Mouse (Mus musculus) intestine, embryonic 16.5 days (tissue): Measurements from ENCODE around the gene Sema4b. TPM values are rescaled to one million over a fixed set of nuclear protein-coding genes. Genes with fewer than 3 reads are reported as not detected.

Experiments used
- ATAC-seq: fragments of 200-750 bp; cut with Nextera tagmentation; 2 replicates; pipeline ENCODE4 v1.8.0; 2017; ENCODE audit warnings: moderate TSS enrichment, moderate library complexity
- H3K27ac ChIP-seq: fragments of 300-500 bp; sonication (generic); 2 replicates; pipeline ENCODE4 v1.5.1; 2014; ENCODE audit warnings: mild to moderate bottlenecking, low read length
- H3K27me3 ChIP-seq: fragments of 300-500 bp; sonication (generic); replicated peaks from 2 replicates; pipeline ENCODE4 v1.6.1; 2014; ENCODE audit warnings: low read length, control low read depth, mixed read lengths; ENCODE audit not compliant: control insufficient read depth, insufficient read depth
- H3K36me3 ChIP-seq: fragments of 300-500 bp; sonication (generic); 2 replicates; pipeline ENCODE4 v1.6.1; 2014; ENCODE audit warnings: low read length, control low read depth; ENCODE audit not compliant: control insufficient read depth, insufficient read depth
- H3K4me1 ChIP-seq: fragments of 300-500 bp; sonication (generic); 2 replicates; pipeline ENCODE4 v1.6.1; 2014; ENCODE audit warnings: low read length, control low read depth, mixed read lengths; ENCODE audit not compliant: control insufficient read depth, insufficient read depth
- H3K4me2 ChIP-seq: fragments of 300-500 bp; sonication (generic); 2 replicates; pipeline ENCODE4 v1.6.1; 2014; ENCODE audit warnings: low read depth, low read length, control low read depth
- H3K4me3 ChIP-seq: fragments of 300-500 bp; sonication (generic); 2 replicates; pipeline ENCODE4 v1.5.1; 2014; ENCODE audit warnings: mild to moderate bottlenecking, low read length
- H3K9ac ChIP-seq: fragments of 300-500 bp; sonication (generic); 2 replicates; pipeline ENCODE4 v1.6.1; 2014; ENCODE audit warnings: low read depth, low read length
- H3K9me3 ChIP-seq: fragments of 300-500 bp; sonication (generic); 2 replicates; pipeline ENCODE4 v1.6.1; 2016; ENCODE audit warnings: low read length, control low read depth; ENCODE audit not compliant: control insufficient read depth
- WGBS: fragments of 180-500 bp; shearing (Covaris S2); extraction: QIAGEN DNeasy Blood & Tissue Kit; methylation state at CpG from one replicate; pipeline ENCODE4 v1.1.7; 2014; 5-methylcytosine and 5-hydroxymethylcytosine counted together
- polyA plus RNA-seq: library from polyadenylated mRNA; unstranded; fragments of >200 nt; fragmentation: Nextera tagmentation; extraction: Ambion mirVana; gene quantifications from 2 replicates; pipeline ENCODE4 v1.2.1, GENCODE M21; 2015

Sema4b gene
- 14.9 and 16.3 TPM in 2 replicates for polyA plus RNA-seq

GRCm38 (mm10) chr7:80186531-80187296 lies at the start of gene Sema4b:
Gene Sema4b, plus strand, starts transcription at chr7:80186841.
- no peaks in the 10 kb centered on the region for H3K9me3 ChIP-seq
- WGBS, result under 1% methylated on average over 51 of the region's 51 CpGs
- ATAC-seq, result peak; percentile 86
- peak within 1 kb of the TSS; percentile 80 for H3K4me2 ChIP-seq
- H3K36me3 ChIP-seq, result no peaks in the 10 kb centered on the region
- H3K4me1 ChIP-seq, result peaks cover 45% of the 10 kb centered on the region
- H3K9ac ChIP-seq, result peak within 1 kb of the TSS; percentile 77
- peak within 1 kb of the TSS; percentile 70 for H3K4me3 ChIP-seq
- peak within 1 kb of the TSS; percentile 75 for H3K27ac ChIP-seq
- no peaks in the 10 kb centered on the region for H3K27me3 ChIP-seq

GRCm38 (mm10) chr7:80138375-80138774 lies 48.3 kb upstream of the Sema4b start:
- Histone ChIP-seq H3K27ac (no peak overlapping the region), H3K9ac (no peak overlapping the region), H3K27me3 (no peaks in the 10 kb centered on the region), H3K9me3 (peaks cover 6% of the 10 kb centered on the region; the same call in 1 of the 2 replicates), H3K4me2 (no peak overlapping the region), H3K36me3 (no peaks in the 10 kb centered on the region), H3K4me1 (peaks cover 12% of the 10 kb centered on the region), H3K4me3 (no peak overlapping the region)
- ATAC-seq, result no peak
- 85% methylated on average over 1 of the region's 1 CpGs for WGBS

GRCm38 (mm10) chr7:80140815-80141214 lies 45.8 kb upstream of the Sema4b start:
- Histone ChIP-seq H3K4me2 (no peak overlapping the region), H3K9ac (no peak overlapping the region), H3K4me1 (peaks cover 8% of the 10 kb centered on the region; the same call in 1 of the 2 replicates)

GRCm38 (mm10) chr7:80143331-80144273 lies 43.0 kb upstream of the Sema4b start:
- Histone ChIP-seq H3K4me1 (peaks cover 8% of the 10 kb centered on the region; the same call in 1 of the 2 replicates), H3K36me3 (no peaks in the 10 kb centered on the region), H3K27ac (peak overlapping the region; percentile 49; the same call in 1 of the 2 replicates), H3K4me3 (no peak overlapping the region), H3K27me3 (no peaks in the 10 kb centered on the region), H3K9me3 (no peaks in the 10 kb centered on the region), H3K9ac (peak overlapping the region; percentile 42; the same call in 1 of the 2 replicates), H3K4me2 (no peak overlapping the region)
- WGBS, result 36% methylated on average over 22 of the region's 22 CpGs
- 0 out of 2 replicates have a peak, but pooled peaks have one; percentile 19 for ATAC-seq

More at GRCm38 (mm10) chr7:80140815-80141214, 45.8 kb upstream of the Sema4b start:
- no peaks in the 10 kb centered on the region for H3K36me3 ChIP-seq
- peaks cover 6% of the 10 kb centered on the region; the same call in 1 of the 2 replicates for H3K9me3 ChIP-seq
- H3K4me3 ChIP-seq, result no peak overlapping the region
- whole genome bisulfite sequencing, result 18% methylated on average over 9 of the region's 9 CpGs
- peak; percentile 65; the same call in 1 of the 2 replicates for ATAC-seq
- no peaks in the 10 kb centered on the region for H3K27me3 ChIP-seq
- H3K27ac ChIP-seq, result no peak overlapping the region

- 88% methylated on average over 7 of the region's 7 CpGs for WGBS
- H3K9ac ChIP-seq, result no peak overlapping the region
- ATAC-seq, result no peak
- no peaks in the 10 kb centered on the region for H3K36me3 ChIP-seq
- no peak overlapping the region for H3K4me3 ChIP-seq
- H3K4me1 ChIP-seq, result peaks cover 8% of the 10 kb centered on the region; the same call in 1 of the 2 replicates
- H3K4me2 ChIP-seq, result no peak overlapping the region
- H3K27me3 ChIP-seq, result no peaks in the 10 kb centered on the region
- no peak overlapping the region for H3K27ac ChIP-seq
- no peaks in the 10 kb centered on the region for H3K9me3 ChIP-seq
Measured at GRCm38 (mm10) chr7:80144695-80145094, 41.9 kb upstream of the Sema4b start.

GRCm38 (mm10) chr7:80146077-80146476 lies 40.6 kb upstream of the Sema4b start:
- H3K4me1 ChIP-seq, result peaks cover 6% of the 10 kb centered on the region; the same call in 1 of the 2 replicates
- peak; percentile 75 for ATAC-seq
- H3K36me3 ChIP-seq, result no peaks in the 10 kb centered on the region
- 68% methylated on average over 8 of the region's 8 CpGs for WGBS
- no peak overlapping the region for H3K4me3 ChIP-seq
- H3K27ac ChIP-seq, result no peak overlapping the region
- no peaks in the 10 kb centered on the region for H3K27me3 ChIP-seq
- H3K9me3 ChIP-seq, result no peaks in the 10 kb centered on the region
- H3K9ac ChIP-seq, result no peak overlapping the region
- H3K4me2 ChIP-seq, result no peak overlapping the region

GRCm38 (mm10) chr7:80149356-80149755 lies 37.3 kb upstream of the Sema4b start:
- Histone ChIP-seq H3K27ac (no peak overlapping the region), H3K4me1 (no peaks in the 10 kb centered on the region), H3K36me3 (no peaks in the 10 kb centered on the region), H3K27me3 (no peaks in the 10 kb centered on the region), H3K4me3 (no peak overlapping the region), H3K9me3 (no peaks in the 10 kb centered on the region), H3K9ac (no peak overlapping the region), H3K4me2 (no peak overlapping the region)
- no peak for ATAC-seq
- 54% methylated on average over 9 of the region's 9 CpGs for WGBS

- no peak overlapping the region for H3K9ac ChIP-seq
- 68% methylated on average over 6 of the region's 6 CpGs for WGBS
- ATAC-seq, result no peak
- no peaks in the 10 kb centered on the region for H3K27me3 ChIP-seq
- H3K36me3 ChIP-seq, result no peaks in the 10 kb centered on the region
- H3K4me1 ChIP-seq, result peaks cover 8% of the 10 kb centered on the region
- no peak overlapping the region for H3K4me3 ChIP-seq
- no peaks in the 10 kb centered on the region for H3K9me3 ChIP-seq
- no peak overlapping the region for H3K4me2 ChIP-seq
- no peak overlapping the region for H3K27ac ChIP-seq
Measured at GRCm38 (mm10) chr7:80152152-80152551, 34.5 kb upstream of the Sema4b start.

- ATAC-seq, result no peak
- no peak overlapping the region for H3K4me2 ChIP-seq
- H3K36me3 ChIP-seq, result no peaks in the 10 kb centered on the region
- H3K9ac ChIP-seq, result no peak overlapping the region
- H3K27me3 ChIP-seq, result no peaks in the 10 kb centered on the region
- peaks cover 8% of the 10 kb centered on the region for H3K4me1 ChIP-seq
- no peak overlapping the region for H3K4me3 ChIP-seq
- no peaks in the 10 kb centered on the region for H3K9me3 ChIP-seq
- H3K27ac ChIP-seq, result no peak overlapping the region
- 93% methylated on average over 8 of the region's 8 CpGs for WGBS
Measured at GRCm38 (mm10) chr7:80152756-80153155, 33.9 kb upstream of the Sema4b start.
